Mouse (Mus musculus) neutrophil, adult 5-6 weeks (primary cell): ENCODE measurements around the gene Gm20388. TPM values are rescaled to one million over a fixed set of nuclear protein-coding genes. Genes with fewer than 3 reads are reported as not detected.

Source experiments
- ATAC-seq: fragments of 151-379, 151-347 bp; 2 replicates; pipeline ENCODE4 v1.8.0; 2017; ENCODE audit warnings: mild to moderate bottlenecking, moderate TSS enrichment; ENCODE audit not compliant: insufficient number of reproducible peaks, poor library complexity, low FRiP score, severe bottlenecking; ENCODE audit errors: extremely low read depth
- total RNA-seq: library from RNA; stranded (forward); fragments of 200-1000 nt; gene quantifications from 2 replicates; pipeline ENCODE4 v1.2.3, GENCODE M21; 2017

Gene Gm20388
- total RNA-seq, 1 experiment from 2014 or later = 10.8 TPM

DNA sequence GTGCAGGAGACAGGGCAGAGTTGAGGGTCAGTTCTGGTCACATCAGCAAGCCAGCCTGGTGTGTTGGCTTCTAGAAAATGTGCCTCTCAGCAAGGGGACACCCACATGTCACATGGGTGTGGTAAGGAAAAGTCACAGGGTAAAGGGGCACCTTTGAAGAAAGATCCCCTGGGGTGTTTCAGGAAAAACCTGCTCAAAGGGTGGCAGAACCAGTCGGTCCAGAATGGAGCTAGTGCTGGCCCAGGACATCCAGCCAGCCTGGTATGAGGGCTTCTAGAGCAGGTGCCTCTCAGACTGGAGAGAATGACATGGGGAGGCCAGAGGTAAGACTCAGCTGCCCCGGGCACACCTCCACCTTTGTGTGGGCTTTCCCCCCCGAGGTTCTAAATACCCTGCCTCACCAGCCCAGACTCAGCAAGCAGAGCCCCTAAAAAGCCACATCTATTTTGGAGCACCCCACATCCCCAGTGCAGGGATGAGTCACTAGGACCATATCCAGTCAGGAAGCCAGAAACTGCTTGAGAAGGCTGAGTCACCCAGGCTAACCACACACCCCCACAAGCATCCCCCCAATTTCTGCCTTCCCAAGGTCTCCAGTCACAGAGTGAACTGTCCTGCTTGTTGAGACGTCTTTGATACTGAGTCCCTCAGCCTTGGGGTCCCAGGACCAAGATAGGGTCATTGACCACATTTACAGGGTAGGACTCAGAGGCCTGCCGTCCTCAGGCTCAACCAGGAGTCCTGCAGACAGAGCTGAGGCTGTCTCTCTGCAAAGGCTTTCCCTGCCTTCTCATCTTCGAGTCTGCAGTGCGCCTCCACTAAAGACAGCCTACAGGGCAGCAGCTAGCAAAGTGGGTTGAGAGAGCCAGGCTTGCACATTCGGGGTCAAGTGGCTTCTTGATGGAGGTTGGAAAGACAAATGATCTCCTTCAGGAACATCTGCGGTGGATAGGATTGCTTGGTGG lies 2445.3 kb downstream of the Gm20388 start:
- ATAC-seq = no peak

DNA sequence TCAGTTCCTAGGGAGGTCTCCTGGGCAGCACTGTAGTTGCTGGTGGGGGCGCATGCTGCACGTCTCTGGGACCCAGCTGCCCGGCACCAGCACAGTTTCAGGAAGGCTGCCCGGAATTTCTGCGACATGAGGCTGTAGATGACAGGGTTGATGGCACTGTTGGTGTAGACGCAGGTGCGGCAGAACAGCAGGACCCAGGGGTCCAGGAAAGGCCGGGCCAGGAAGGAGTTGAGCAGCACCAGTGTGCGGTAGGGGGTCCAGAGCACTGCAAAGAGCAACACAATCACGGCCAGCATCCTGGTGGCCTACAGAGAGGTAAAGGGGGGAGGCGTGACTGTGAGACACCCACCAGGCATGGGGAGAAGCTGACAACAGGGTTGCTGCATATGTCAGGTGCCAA lies 2446.6 kb downstream of the Gm20388 start:
- ATAC-seq = no peak

DNA sequence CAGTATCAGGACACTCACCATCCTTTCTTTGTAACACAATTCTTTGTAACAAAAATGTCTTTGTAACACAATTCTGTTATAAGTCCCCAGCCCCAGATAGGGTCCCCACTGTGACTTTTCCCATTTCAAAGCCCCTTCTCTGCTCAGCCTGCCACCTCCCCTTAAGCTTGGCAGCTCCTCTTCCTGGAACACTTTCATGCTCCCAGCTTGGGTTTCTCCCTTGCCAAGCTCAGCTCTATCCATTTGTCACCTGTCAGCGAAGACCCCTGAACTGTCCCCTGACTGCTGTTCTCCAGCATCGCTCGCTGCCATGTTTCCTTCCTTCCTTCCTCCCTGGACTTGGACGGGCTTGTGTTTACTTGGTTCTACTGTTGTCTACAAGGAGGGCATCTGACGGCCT lies 2447.0 kb downstream of the Gm20388 start:
- no peak for ATAC-seq

DNA sequence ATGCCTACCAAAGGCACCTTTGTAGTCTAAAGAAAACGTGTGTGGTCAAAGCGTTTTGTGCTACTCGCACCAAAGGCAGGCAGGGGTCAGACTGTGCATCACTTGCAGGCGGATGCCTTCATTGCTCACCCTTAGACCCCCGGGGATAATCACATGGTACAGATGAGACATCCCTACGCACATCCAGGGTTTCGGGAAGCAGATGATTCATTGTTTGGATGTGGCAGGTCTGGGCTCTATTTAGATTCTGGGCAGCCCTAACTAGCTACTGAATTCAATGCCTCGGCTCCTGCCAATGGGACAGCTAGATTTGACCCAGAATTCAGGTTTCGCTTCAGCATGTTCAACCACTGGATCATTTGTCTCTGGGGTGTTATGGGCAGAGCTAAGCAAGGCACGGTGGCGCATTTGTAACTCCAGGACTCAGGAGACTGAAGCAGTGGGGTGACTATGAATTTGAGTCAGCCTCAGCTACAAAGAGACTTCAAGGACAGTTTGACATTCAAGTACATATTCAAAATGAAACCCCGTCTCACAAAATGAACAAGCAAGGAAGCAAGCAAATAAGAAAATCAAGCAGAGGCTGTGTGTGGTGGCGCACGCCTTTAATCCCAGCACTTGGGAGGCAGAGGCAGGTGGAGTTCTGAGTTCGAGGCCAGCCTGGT lies 2448.6 kb downstream of the Gm20388 start:
- no peak for ATAC-seq

DNA sequence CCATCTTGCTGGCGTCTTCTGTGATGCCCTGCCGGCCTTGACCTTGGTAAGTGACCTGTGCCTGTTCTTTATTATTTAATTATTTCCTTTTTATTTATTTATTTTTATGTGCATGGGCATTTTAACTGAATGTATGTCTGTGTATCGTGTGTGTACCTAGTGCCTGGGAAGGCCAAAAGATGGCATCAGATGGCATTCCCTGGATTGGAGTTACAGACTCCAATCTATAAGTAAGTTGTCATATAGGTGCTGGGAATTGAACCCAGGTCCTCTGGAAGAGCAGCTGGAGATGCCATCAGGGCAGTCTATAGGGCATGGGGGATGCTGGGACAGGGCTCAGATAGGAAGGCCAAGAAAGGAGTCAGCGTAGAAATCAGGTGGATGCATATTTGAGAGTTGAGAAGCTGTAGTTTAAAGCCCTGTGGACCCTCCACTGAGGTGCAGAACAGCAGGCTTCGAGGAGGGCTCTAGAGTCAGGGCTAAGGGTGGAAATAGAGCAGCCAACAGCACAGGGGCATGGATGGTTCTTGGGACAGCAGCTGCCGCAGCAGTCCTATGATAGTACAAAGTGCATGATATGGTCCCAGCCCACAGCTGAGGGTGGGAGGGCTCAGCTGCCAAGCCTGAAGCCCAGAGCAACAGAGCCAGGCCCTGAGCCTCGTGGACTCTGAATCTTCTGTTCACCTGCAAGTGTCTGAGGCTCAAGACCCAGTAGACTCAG lies 2450.2 kb downstream of the Gm20388 start, which contains the start of gene Trhr2:
Gene Trhr2, minus strand, starts transcription at position 51 of the 721 bp plus-strand sequence.
- no peak for ATAC-seq

DNA sequence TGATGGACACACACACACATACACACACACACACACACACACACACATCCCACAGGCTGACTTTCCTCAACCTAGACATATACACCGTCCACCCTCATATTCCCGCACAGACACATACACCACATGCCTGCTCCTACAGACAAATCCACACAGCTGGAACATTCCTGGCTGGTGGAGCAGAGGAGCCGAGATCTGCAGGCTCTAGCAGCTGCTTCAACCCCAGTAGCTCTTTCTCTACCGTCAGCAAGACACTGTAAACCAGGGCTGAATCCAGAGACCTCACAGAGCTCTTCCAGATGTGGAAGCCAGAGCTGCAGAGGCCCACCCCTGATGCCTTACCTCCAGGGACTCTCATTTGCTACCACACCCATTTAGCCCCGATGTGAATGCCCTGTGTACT lies 2451.6 kb downstream of the Gm20388 start:
- ATAC-seq = no peak

DNA sequence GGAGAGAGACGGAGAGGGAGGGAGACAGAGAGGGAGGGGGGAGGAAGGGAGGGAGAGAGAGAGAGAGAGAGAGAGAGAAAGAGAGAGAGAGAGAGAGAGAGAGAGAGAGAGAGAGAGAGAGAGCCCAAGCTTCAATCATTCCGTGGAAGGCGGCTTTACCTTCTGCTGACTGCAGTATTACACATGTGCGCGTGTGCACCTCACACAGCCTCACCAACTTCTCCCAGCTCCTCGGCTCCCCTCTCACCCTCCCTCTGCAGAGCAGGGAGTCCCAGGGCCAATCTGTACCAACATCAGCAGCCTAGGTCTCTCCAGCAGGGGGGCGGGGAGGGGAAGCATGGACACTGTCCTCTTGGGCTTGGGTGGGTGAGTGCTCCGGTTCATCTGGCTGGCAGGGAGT lies 2452.3 kb downstream of the Gm20388 start:
- no peak for ATAC-seq

DNA sequence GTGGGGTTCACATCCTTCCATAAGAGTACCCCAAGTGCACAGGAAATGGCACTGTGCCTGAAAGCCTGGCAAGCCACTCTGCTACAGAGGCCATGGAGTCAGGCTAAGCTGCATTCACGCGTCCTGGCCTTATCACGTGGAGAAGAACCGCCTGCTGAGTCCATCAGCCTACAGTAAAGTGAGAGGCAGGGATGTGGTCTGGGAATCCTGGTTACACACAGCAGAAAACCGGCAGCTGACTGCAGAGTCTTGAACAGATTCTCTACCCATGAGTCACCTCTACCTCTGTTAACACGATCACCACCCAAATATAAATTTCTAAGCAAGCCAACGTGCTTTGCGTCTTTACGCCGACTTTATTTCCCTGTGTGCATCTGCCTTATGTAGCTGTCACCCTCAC lies 2457.9 kb downstream of the Gm20388 start:
- no peak for ATAC-seq

DNA sequence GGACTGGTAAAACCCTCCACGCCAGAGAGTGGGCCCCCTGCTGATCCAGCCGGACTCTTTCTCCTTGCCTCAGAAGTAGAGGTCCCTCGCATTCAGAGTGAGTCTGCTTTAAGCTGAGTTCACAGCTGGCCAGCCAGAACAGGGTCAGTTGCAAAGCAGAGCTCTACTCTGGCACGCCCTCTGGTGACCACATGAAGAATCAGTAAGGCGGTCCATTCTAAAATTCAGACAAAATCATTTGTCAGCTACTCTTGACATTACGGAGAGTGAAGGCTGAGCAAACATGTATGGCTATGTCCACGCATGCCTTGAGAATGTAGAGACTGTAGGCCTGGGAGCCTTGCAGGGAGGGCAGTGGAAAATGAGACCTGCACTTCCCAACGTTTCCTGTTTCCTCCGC lies 2459.0 kb downstream of the Gm20388 start:
- ATAC-seq = peak; percentile 67

DNA sequence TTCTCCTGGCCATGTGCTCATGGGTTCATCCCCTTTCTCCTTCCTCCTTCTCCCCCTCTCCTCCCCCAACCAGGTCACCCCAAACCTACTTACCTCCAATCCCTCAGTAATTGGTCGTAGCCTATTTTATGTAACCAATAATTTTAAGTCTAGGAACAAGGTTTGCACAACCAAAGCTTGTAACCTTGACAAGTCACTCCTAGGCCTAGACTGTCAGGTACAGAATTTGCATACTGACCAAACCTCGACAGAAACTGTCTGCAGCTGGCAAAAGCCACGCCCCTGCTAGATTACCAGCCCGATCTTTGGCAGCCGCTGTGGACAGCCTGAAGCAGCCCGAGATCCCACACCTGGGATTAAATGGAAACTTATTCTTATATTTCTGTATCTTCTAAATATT lies 2461.1 kb downstream of the Gm20388 start:
- no peak for ATAC-seq

DNA sequence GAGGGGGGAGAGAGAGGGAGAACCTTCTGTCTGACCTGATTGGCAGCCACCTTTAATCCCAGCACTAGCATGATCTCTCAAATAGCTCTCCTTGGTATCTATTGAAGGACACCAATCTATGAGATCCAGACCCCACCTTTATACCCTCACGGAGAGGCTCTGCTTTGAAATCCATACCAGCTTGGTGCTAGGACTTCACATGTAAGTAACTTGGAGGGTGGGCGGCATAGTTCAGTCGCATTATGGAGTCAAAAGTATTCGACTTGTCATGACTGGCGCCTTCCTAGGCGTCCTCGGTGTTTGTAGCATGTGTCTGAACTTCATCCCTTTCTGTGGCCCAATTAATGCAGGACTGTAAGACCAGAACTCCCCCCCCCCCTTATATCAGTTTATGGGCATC lies 2464.7 kb downstream of the Gm20388 start:
- no peak for ATAC-seq

DNA sequence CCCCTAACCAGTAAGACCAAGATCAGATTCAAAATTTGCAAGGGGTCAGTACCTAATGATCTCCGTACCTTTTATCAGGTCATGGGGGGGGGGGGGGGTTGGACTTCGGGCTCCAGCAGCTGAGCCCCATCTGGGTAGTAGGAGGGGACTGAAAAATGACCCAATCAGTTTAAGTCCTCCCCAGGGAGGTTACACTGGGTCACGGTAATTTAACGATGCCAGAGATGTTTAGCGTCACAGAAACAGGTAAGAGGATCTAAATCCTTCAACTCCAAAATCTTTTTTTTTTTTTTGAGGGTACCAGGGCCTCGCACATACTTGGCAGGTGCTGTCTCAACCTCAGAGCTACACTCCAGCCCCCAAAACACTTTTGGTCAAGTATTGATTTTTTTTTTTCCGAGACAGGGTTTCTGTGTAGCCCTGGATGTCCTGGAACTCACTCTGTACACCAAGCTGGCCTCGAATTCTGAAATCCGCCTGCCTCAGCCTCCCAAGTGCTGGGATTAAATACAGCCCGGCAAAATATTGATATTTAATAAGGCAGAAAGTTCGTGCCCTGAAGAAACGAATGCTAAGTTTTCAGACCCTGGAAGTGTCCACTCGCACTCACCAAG lies 2465.2 kb downstream of the Gm20388 start:
- no peak for ATAC-seq

DNA sequence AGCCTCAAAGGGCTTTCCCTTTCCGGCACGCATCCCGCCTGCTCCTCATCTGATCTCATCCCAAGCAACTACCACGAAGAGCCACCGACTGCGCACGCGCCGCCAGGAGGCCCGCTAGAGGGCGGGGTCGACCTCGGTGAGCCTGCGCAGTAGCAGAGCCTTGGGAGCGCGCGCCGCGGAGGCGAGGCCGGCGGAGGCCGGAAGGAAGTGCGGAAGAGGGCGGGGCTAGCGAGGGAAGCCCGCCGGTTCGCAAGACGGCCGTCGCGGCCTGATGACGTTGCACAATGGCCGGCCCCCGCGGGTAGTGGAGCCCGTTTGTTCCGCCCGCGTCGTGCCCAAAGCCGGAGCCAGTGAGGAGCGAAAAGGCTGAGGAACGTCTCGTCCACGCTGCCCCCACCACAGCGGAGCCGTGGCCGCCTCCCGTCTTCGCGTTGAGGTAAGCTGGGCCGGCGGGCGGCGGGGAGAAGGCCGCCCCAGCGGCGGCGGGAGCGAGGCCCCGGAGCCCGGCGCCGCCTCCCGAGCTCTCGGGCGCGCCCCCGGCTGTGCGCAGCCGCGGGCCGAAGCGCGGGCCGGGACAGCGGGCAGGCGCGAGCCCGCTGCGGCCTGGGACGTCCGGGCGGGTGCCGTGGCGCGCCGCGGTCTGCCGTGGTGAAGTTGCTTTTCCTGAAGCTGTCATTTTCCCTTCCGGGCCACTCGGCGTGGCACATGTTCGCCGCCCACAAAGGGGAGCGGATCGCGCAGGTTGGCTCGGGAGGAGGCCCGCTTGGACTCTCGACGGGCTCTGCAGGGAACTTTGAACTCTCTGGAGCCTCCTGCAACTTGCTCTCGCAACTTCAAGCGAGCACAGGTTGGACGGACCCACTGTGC lies 2466.0 kb downstream of the Gm20388 start, which contains the start of gene Zc3h18:
Gene Zc3h18, plus strand, starts transcription at position 245 of the 867 bp plus-strand sequence.
- peak; percentile 93 for ATAC-seq

DNA sequence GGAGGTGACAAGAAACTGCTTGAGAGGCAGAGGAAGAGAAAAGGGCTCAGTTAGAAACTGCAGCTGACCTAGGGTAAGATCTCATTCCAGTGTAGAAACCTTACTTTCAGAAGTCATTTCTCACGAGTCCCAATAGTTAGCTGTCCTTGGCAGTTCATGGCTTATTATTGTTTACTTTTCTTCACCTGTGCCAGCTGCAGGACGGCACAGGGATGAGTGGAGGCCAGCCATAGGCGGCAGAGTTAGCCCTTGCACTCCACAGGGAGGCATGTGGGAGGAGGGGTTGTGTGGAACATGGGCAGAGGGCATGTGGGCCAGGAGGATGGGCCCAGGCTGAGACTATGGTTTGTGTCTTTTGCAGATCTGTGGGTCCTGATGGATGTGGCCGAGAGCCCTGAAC lies 2472.4 kb downstream of the Gm20388 start:
- no peak for ATAC-seq

DNA sequence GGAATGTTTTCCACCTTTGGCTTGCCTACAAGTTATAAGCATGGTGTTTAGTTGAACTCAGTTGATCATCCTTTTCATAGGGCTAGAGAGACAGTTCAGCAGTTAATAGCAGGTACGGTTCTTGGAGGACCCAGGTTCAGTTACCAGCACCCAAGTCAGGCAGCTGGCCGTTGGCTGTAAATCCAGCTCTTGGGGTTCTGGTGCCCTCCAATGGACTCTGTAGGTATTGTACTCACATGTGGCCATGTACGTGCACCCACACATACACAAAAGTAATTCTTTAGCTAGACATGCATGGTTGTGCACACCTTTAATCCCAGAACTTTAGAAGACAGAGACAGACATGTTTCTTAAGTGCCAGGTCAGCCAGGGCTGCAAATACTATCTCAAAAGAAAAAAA lies 2478.7 kb downstream of the Gm20388 start:
- ATAC-seq = no peak

DNA sequence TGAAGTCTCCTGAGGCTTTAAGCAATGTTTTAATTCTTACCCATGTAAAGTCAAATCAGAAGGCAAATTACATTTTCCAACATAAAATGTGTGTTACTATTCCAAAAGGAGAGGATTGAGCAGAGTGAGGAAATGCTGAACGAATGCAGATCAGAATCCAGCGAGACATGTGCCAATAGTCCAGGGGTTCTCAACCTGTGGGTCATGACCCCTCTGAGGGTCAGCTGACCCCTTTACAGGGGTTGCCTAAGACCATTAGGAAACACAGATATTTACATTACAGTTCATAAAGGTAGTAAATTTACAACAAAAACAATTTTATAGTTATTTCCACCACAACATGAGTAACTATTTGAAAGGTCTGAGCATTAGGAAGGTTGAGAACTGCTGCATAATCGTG lies 2480.1 kb downstream of the Gm20388 start:
- ATAC-seq = no peak

DNA sequence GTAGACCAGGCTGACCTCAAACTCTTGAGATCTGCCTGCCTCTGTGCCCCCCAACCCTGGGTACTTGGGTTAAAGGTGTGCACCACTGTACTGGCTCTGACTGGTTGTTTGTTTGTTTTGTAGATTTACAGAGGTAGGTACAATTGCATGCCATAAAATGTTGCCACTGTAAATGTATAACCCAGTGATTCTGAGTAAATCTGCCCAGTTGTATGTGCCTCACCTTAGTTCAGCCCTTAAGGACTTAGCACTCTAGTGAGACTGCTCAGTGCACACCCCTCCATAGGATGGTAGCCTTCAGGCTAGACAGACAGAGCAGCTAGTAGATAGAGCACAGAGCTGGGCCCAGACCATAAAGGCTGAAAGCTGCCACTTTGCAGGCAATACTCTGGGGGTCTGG lies 2483.1 kb downstream of the Gm20388 start:
- ATAC-seq = no peak

DNA sequence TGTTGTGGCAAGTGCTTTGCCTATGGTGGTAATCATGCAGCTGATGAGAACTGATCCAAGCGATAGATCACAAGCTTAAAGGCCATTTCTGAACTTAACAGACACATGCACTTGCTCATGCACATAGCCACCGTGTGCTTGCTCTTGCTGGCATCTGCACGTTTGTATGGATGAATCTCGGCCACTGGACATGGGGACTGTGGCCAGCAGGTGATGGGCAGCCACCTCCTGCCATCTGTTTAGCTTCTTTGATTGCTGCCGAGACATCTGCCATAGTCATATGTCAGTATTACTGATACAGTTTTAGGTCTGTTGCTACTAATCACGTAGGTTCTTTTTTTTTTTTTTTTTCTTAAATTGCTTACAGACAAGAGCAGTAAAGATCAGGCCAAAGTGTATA lies 2484.7 kb downstream of the Gm20388 start:
- no peak for ATAC-seq
